ENCODE assay signal across 13 mouse cellular contexts in the genomic region with DNA sequence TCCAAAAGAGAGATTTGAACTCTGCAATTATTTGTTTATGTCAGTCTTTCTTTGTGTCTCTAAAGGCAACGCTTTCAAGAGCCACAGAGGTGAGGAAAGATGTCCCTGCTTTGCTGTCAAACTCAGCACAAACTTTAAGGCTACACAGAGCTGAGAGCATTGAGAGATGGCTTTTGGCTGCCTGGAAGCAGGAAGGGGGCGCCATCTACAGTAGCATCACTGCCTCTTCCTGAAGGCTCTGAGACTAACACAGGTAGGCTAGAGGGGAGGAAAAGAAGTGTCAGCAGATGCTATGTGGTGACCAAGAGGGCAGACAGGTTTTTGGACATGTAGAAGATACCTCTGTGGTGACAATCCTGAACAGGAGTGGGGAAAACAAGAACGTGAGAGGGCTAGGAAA. TPM values are rescaled to one million over a fixed set of nuclear protein-coding genes. Genes with fewer than 3 reads are reported as not detected.
DNase-seq lines count a peak whose midpoint lies in the region; ATAC-seq and TF ChIP-seq lines count a peak whose summit lies in the region.
"Had no signal": no experiment of that assay in that cellular context is flagged by ENCODE, and none has a peak within 500 bp of the region (broad histone marks: within the 10 kb centered on the region; RNA-seq: fewer than 3 reads in every experiment).

No protein-coding gene starts in this region.

- 32% methylated on average over 3 of the region's 3 CpGs for WGBS in hindbrain, embryonic 11.5 days
- WGBS in hindbrain, embryonic 14.5 days, result 43% methylated on average over 3 of the region's 3 CpGs
- 42% methylated on average over 3 of the region's 3 CpGs for WGBS in midbrain, postnatal 0 days
- WGBS in midbrain, embryonic 11.5 days, result 27% methylated on average over 3 of the region's 3 CpGs
- WGBS in lung, postnatal 0 days, result 30% methylated on average over 3 of the region's 3 CpGs

- TF ChIP-seq CTCF in midbrain, postnatal 0 days (IDR thresholded peaks at IDR 0.05), result peak; percentile 56
- peak; percentile 56 for TF ChIP-seq CTCF in lung, postnatal 0 days (IDR thresholded peaks at IDR 0.05)

- no peak overlapping the region for H3K4me2 ChIP-seq in hindbrain, embryonic 11.5 days (replicated peaks; ENCODE audit: low read depth, low read length)
- no peak overlapping the region for H3K4me2 ChIP-seq in hindbrain, embryonic 14.5 days (replicated peaks)
- H3K4me2 ChIP-seq in midbrain, postnatal 0 days (ENCODE audit: low read depth, low read length, poor library complexity, severe bottlenecking), result no peak overlapping the region
- H3K4me2 ChIP-seq in midbrain, embryonic 11.5 days, result no peak overlapping the region
- H3K4me2 ChIP-seq in lung, postnatal 0 days (replicated peaks; ENCODE audit: low read depth, low read length), result no peak overlapping the region

- H3K9me3 ChIP-seq in hindbrain, embryonic 11.5 days (ENCODE audit: control insufficient read depth, low read length), result no peaks in the 10 kb centered on the region
- no peaks in the 10 kb centered on the region for H3K9me3 ChIP-seq in hindbrain, embryonic 14.5 days (ENCODE audit: control insufficient read depth, low read length)
- no peaks in the 10 kb centered on the region for H3K9me3 ChIP-seq in midbrain, postnatal 0 days (ENCODE audit: low read length)
- H3K9me3 ChIP-seq in midbrain, embryonic 11.5 days (ENCODE audit: control insufficient read depth, low read length), result no peaks in the 10 kb centered on the region
- H3K9me3 ChIP-seq in lung, postnatal 0 days (ENCODE audit: low read length), result no peaks in the 10 kb centered on the region

- no peak overlapping the region for H3K9ac ChIP-seq in hindbrain, embryonic 11.5 days (ENCODE audit: low read depth, low read length)
- no peak overlapping the region for H3K9ac ChIP-seq in hindbrain, embryonic 14.5 days
- no peak overlapping the region for H3K9ac ChIP-seq in midbrain, postnatal 0 days (replicated peaks; ENCODE audit: low read length, poor library complexity, severe bottlenecking)
- no peak overlapping the region for H3K9ac ChIP-seq in midbrain, embryonic 11.5 days (ENCODE audit: low read length)
- no peak overlapping the region for H3K9ac ChIP-seq in lung, postnatal 0 days (replicated peaks; ENCODE audit: low read depth)

- H3K4me3 ChIP-seq in hindbrain, embryonic 11.5 days (ENCODE audit: low read depth, low read length), result no peak overlapping the region
- no peak overlapping the region for H3K4me3 ChIP-seq in hindbrain, embryonic 14.5 days (replicated peaks; ENCODE audit: low read length)
- no peak overlapping the region for H3K4me3 ChIP-seq in midbrain, postnatal 0 days (ENCODE audit: low read depth, low read length)
- no peak overlapping the region for H3K4me3 ChIP-seq in midbrain, embryonic 11.5 days (ENCODE audit: low read depth, low read length)
- no peak overlapping the region for H3K4me3 ChIP-seq in lung, postnatal 0 days (ENCODE audit: low read depth, low read length)

- no peaks in the 10 kb centered on the region for H3K27me3 ChIP-seq in hindbrain, embryonic 11.5 days (ENCODE audit: control insufficient read depth, insufficient read depth, low read length)
- H3K27me3 ChIP-seq in hindbrain, embryonic 14.5 days (ENCODE audit: control insufficient read depth, insufficient read depth, low read length), result no peaks in the 10 kb centered on the region
- H3K27me3 ChIP-seq in midbrain, postnatal 0 days (ENCODE audit: insufficient read depth, low read length), result no peaks in the 10 kb centered on the region
- H3K27me3 ChIP-seq in midbrain, embryonic 11.5 days (ENCODE audit: control insufficient read depth, insufficient read depth, low read length), result no peaks in the 10 kb centered on the region
- no peaks in the 10 kb centered on the region for H3K27me3 ChIP-seq in lung, postnatal 0 days (replicated peaks; ENCODE audit: insufficient read depth, low read length)

- no peak for ATAC-seq in hindbrain, embryonic 11.5 days (ENCODE audit: low FRiP score)
- no peak for ATAC-seq in hindbrain, embryonic 14.5 days (ENCODE audit: low FRiP score)
- no peak for ATAC-seq in midbrain, postnatal 0 days (ENCODE audit: low FRiP score)
- no peak for ATAC-seq in midbrain, embryonic 11.5 days (ENCODE audit: low FRiP score)
- no peak for ATAC-seq in lung, postnatal 0 days

- no peaks in the 10 kb centered on the region for H3K4me1 ChIP-seq in hindbrain, embryonic 11.5 days (replicated peaks; ENCODE audit: control insufficient read depth, insufficient read depth, low read length)
- no peaks in the 10 kb centered on the region; the same call in 1 of the 2 replicates for H3K4me1 ChIP-seq in hindbrain, embryonic 14.5 days (replicated peaks; ENCODE audit: control insufficient read depth, insufficient read depth, low read length)
- no peaks in the 10 kb centered on the region for H3K4me1 ChIP-seq in midbrain, postnatal 0 days (ENCODE audit: insufficient read depth, low read length)
- H3K4me1 ChIP-seq in midbrain, embryonic 11.5 days (ENCODE audit: control insufficient read depth, insufficient read depth, low read length), result no peaks in the 10 kb centered on the region
- H3K4me1 ChIP-seq in lung, postnatal 0 days (ENCODE audit: insufficient read depth, low read depth, low read length), result no peaks in the 10 kb centered on the region

- no peak for TF ChIP-seq EP300 in lung, postnatal 0 days (IDR thresholded peaks at IDR 0.05)

- H3K36me3 ChIP-seq in hindbrain, embryonic 11.5 days (ENCODE audit: control insufficient read depth, insufficient read depth, low read length), result no peaks in the 10 kb centered on the region
- H3K36me3 ChIP-seq in hindbrain, embryonic 14.5 days (replicated peaks; ENCODE audit: control insufficient read depth, insufficient read depth), result no peaks in the 10 kb centered on the region
- H3K36me3 ChIP-seq in midbrain, postnatal 0 days (ENCODE audit: insufficient read depth, low read length), result no peaks in the 10 kb centered on the region
- H3K36me3 ChIP-seq in midbrain, embryonic 11.5 days (ENCODE audit: control insufficient read depth, insufficient read depth, low read length), result no peaks in the 10 kb centered on the region
- H3K36me3 ChIP-seq in lung, postnatal 0 days (ENCODE audit: insufficient read depth, low read length), result no peaks in the 10 kb centered on the region

- DNase-seq in hindbrain, embryonic 11.5 days (ENCODE audit: low spot score), result peak; percentile 11
- no peak for DNase-seq in hindbrain, embryonic 14.5 days (ENCODE audit: low spot score)
- DNase-seq in midbrain, postnatal 0 days (ENCODE audit: low spot score), result peak; percentile 59
- DNase-seq in midbrain, embryonic 11.5 days (ENCODE audit: low spot score, missing footprints), result no peak
- DNase-seq in cerebellum, adult 11 months, result peak; percentile 29
- DNase-seq in lung, postnatal 0 days (ENCODE audit: low spot score), result no peak
- DNase-seq in T-cell, adult 2 months (ENCODE audit: low spot score), result no peak
- no peak for DNase-seq in left cerebral cortex, adult 18-20 months (ENCODE audit: low spot score in 2 of 2)
- DNase-seq: embryo, embryonic 11 days had no signal

- H3K27ac ChIP-seq in hindbrain, embryonic 11.5 days (ENCODE audit: low read depth, low read length), result no peak overlapping the region
- H3K27ac ChIP-seq in hindbrain, embryonic 14.5 days, result no peak overlapping the region
- no peak overlapping the region for H3K27ac ChIP-seq in midbrain, postnatal 0 days (ENCODE audit: low read depth, low read length)
- H3K27ac ChIP-seq in midbrain, embryonic 11.5 days (ENCODE audit: low read depth, low read length), result no peak overlapping the region
- H3K27ac ChIP-seq in lung, postnatal 0 days (ENCODE audit: low read length), result no peak overlapping the region

RNA-seq across cellular contexts. Expression of a gene that starts 35.2 kb away (rescaled TPM):
- 173 and 196 TPM in 2 replicates for polyA plus RNA-seq in hindbrain, embryonic 11.5 days (2014; fragmentation: Nextera tagmentation; extraction: Ambion mirVana)
- 27.2 and 29.4 TPM in 2 replicates for polyA plus RNA-seq in hindbrain, embryonic 14.5 days (2014; fragmentation: Nextera tagmentation; extraction: Ambion mirVana)
- 18.8 and 21.2 TPM in 2 replicates for total RNA-seq in midbrain, postnatal 0 days (2014; rRNA removed)
- 12.8 and 16.0 TPM in 2 replicates for polyA plus RNA-seq in midbrain, postnatal 0 days (2015; fragmentation: Nextera tagmentation; extraction: Ambion mirVana)
- 100 and 112 TPM in 2 replicates for polyA plus RNA-seq in midbrain, embryonic 11.5 days (2014; fragmentation: Nextera tagmentation; extraction: Ambion mirVana)
- not detected in 2 replicates for polyA plus RNA-seq in lung, postnatal 0 days (2015; fragmentation: Nextera tagmentation; extraction: Ambion mirVana)
- under 1 TPM; 0.16 to 0.40 TPM for total RNA-seq in left cerebral cortex, adult 18-20 months (2021)
- total RNA-seq: neutrophil, adult 5-6 weeks had no signal
- polyA plus RNA-seq: heart, embryonic 14.5 days; kidney, embryonic 14.5 days had no signal

RNA-seq across cellular contexts. Expression of a gene that starts 41.1 kb away (rescaled TPM):
- polyA plus RNA-seq in hindbrain, embryonic 11.5 days (2014; fragmentation: Nextera tagmentation; extraction: Ambion mirVana), result 0.76 and 2.1 TPM in 2 replicates
- polyA plus RNA-seq in hindbrain, embryonic 14.5 days (2014; fragmentation: Nextera tagmentation; extraction: Ambion mirVana), result 0.16 and 0.32 TPM in 2 replicates
- total RNA-seq in midbrain, postnatal 0 days (2014; rRNA removed), result 0.93 and 4.5 TPM in 2 replicates
- polyA plus RNA-seq in midbrain, postnatal 0 days (2015; fragmentation: Nextera tagmentation; extraction: Ambion mirVana), result 0.61 and 0.84 TPM in 2 replicates
- polyA plus RNA-seq in midbrain, embryonic 11.5 days (2014; fragmentation: Nextera tagmentation; extraction: Ambion mirVana), result 0.21 TPM in 1 of 2 replicates, not detected in the other
- polyA plus RNA-seq in lung, postnatal 0 days (2015; fragmentation: Nextera tagmentation; extraction: Ambion mirVana), result 7.0 and 9.0 TPM in 2 replicates
- 1 to 10 TPM; 1.7 to 2.2 TPM for total RNA-seq in left cerebral cortex, adult 18-20 months (2021)
- total RNA-seq: neutrophil, adult 5-6 weeks had no signal
- polyA plus RNA-seq: forebrain, embryonic 11.5 days had no signal

Comparison
In these comparisons a context has a peak if more than half of its experiments do, and no peak if none do; other contexts are left out.
1. DNase-seq: peak in hindbrain, embryonic 11.5 days (single experiment), midbrain, postnatal 0 days (single experiment) and cerebellum, adult 11 months (single experiment); none in hindbrain, embryonic 14.5 days (single experiment), midbrain, embryonic 11.5 days (single experiment), lung, postnatal 0 days (single experiment), T-cell, adult 2 months (single experiment) and left cerebral cortex, adult 18-20 months (0 of 2).
2. RNA of a gene that starts 35.2 kb away (polyA plus RNA-seq): 173 to 196 TPM in hindbrain, embryonic 11.5 days, 100 to 112 TPM in midbrain, embryonic 11.5 days, 27.2 to 29.4 TPM in hindbrain, embryonic 14.5 days and 12.8 to 16.0 TPM in midbrain, postnatal 0 days; not detected in lung, postnatal 0 days; every median in the first group is over 10 times any median in the second.